Mouse (Mus musculus): Measurements from ENCODE around the gene Plekhj1. TPM values are rescaled to one million over a fixed set of nuclear protein-coding genes. Genes with fewer than 3 reads are reported as not detected.

The Plekhj1 gene
- polyA plus RNA-seq, 1 experiment from 2014 or later, result 139 TPM

DNA sequence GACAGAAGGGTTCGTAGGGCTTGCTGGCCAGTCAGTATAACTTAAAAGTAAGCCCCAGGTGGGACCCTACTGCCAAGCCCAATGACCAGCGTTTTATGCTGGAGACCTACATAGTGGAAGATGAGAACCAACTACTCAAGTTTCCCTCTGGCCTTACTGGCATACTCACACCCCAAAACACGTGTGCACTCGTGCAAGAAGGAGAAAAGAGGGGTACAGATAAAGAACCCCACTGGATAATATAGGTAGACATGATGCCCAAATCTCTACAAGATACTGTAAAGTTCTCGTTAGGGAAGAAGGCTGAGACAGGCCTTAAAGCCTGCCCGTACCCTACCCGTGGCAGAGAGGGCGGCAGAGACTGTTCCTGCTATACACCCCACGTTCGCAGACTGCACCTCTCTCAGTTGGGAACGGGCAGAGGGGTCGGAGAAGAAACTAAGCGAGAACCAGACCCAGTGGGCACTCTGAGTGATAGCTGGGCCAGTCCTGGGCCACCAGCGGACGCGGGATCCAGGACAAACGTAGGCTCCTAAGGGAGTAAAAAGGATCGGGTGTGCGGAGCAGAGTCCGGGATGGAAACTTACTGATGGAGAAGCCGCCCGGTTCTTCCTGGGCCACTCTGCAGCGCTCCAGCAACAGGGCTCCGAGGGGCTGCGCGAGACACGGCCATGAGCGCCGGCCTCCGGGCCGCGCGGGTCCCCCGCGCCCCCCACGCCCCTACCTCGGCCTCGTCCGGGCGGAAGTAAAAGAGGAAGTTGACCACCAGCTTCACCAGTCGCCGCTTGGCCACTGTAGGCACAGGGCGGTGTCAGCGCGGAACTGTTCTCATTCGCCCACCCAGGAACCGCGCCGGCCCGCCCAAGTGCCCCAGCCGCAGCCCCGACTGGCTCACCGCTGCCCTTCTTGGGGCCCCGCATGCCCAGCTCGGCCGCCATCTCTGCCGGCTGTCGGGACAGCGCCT is 958 bp downstream of the Plekhj1 start:
- peak; percentile 71 for ATAC-seq (ENCODE audit: low FRiP score)
- Histone ChIP-seq H3K4me3 (peak overlapping the region; percentile 89), H3K4me1 (peaks cover 28% of the 10 kb centered on the region), H3K9me3 (replicated peaks) (no peaks in the 10 kb centered on the region), H3K36me3 (peaks cover 60% of the 10 kb centered on the region), H3K9ac (peak overlapping the region; percentile 98), H3K4me2 (replicated peaks) (peak overlapping the region; percentile 95), H3K27me3 (no peaks in the 10 kb centered on the region), H3K27ac (peak overlapping the region; percentile 97)
- 3% methylated on average over 57 of the region's 59 CpGs for WGBS

DNA sequence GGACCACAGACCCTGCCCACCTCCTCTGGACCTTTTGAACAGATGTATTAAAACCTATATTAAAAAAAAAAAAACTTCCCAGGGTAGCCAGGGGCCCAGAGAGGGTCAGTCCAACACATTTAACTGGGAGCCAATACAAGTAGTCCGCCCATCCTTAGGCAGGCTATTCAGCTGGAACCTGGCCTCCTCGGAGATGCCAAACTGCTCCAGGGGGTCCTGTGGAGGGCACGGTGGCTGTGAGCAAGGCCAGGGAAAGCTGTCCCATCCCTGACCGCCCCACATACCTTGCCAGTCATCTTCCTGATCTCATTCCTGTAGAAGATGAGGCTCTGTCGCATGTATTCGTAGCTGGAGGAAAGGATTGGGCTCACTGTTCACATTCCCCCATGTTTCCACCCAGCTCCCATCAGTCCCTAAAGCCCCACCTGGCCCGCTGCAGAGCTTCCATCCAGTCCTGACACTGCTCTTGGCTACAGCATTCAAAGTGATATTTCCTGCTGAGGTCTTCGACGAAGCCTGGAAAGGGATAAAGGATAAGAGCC is 2.0 kb downstream of the Plekhj1 start:
- peaks cover 60% of the 10 kb centered on the region for H3K36me3 ChIP-seq
- H3K4me3 ChIP-seq, result peak overlapping the region; percentile 89; the same call in 1 of the 2 replicates
- H3K9ac ChIP-seq, result peak overlapping the region; percentile 98
- H3K27ac ChIP-seq, result no peak overlapping the region
- H3K9me3 ChIP-seq (replicated peaks), result no peaks in the 10 kb centered on the region
- WGBS, result 90% methylated on average over 9 of the region's 9 CpGs
- ATAC-seq (ENCODE audit: low FRiP score), result no peak
- H3K4me1 ChIP-seq, result peaks cover 28% of the 10 kb centered on the region
- peak overlapping the region; percentile 95 for H3K4me2 ChIP-seq (replicated peaks)
- no peaks in the 10 kb centered on the region for H3K27me3 ChIP-seq

DNA sequence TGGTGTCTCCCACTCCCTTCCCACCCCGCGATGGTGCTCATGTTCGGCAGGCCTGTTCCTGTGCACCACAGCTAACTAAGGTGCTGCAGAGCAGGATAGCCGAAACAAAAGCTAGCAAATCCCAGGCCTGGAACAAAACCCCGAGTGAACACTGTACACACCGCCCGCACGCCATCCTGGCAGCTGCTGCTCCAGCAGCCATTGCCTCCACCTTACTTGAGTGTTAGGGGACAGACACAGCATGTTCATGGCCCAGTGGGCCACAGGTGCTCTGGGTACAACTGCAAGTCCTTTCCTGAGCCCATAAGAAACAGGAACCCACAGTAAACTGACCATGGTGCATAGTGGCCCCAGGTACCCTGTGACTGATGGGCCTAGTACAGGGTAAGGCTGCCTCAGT is 3.7 kb downstream of the Plekhj1 start:
- ATAC-seq (ENCODE audit: low FRiP score), result no peak
- Histone ChIP-seq H3K4me1 (peaks cover 22% of the 10 kb centered on the region), H3K27ac (no peak overlapping the region), H3K36me3 (peaks cover 64% of the 10 kb centered on the region), H3K9me3 (replicated peaks) (no peaks in the 10 kb centered on the region), H3K4me2 (replicated peaks) (no peak overlapping the region), H3K27me3 (no peaks in the 10 kb centered on the region), H3K9ac (no peak overlapping the region), H3K4me3 (no peak overlapping the region)
- 93% methylated on average over 8 of the region's 8 CpGs for WGBS

DNA sequence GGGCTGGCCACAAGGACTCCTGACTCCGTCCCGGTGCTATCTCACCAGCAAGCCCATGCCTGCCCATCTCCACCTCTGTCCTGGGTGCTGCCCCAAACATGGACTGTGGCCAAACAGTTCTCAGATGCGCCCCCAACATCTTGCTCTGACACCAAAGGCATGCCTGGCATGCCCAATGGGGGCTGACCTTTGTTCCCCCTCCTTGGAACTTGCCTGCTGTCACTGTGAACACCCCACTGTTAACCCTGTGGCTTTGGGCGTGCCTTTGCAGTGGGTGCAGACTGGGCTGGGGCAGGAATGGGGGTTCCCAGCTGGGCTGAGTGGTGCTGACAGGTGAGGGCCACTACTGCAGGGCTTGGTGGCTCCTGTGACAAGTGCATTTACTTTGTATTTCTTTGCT is 4.6 kb downstream of the Plekhj1 start:
- Histone ChIP-seq H3K36me3 (peaks cover 73% of the 10 kb centered on the region), H3K27me3 (no peaks in the 10 kb centered on the region), H3K4me1 (peaks cover 16% of the 10 kb centered on the region), H3K27ac (no peak overlapping the region), H3K4me3 (no peak overlapping the region), H3K4me2 (replicated peaks) (no peak overlapping the region), H3K9me3 (replicated peaks) (no peaks in the 10 kb centered on the region), H3K9ac (no peak overlapping the region)
- WGBS, result 92% methylated on average over 4 of the region's 4 CpGs
- ATAC-seq (ENCODE audit: low FRiP score), result no peak

DNA sequence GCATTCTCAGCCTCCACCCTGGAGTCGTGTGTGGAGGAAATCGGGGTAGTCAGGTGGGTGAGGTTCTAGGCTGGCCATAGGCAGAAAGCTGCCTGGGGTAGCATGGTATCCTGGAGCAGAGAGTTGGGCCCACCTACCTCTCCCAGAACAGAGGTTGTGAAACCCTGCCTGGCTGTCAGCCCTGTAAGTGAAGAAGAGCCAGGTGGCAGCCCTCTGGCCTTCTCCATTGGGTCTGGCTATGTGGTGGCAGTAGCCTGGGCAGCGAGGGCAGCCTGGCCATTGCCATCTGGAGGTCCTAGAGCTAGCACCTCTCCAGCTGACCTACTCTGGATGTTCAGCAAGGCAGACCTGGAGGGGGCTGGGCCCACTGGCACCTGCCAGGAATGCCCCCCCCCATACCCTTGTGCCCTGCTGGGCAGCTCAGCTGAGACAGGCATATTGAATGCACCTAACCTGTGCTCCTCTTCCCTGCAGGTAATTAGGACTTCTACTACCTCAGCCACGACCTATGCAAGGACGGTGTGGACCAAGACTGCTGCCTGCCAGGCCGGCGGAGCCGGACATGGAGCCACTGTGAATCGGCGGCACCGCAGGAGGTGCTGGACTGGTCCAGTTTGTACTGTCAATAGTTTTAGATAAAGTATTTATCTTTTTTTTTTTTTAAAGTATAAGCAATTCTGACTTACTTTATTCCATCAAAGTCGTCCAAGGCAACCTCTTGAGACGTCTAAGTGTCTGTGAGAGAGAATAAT is 5.2 kb downstream of the Plekhj1 start:
- Histone ChIP-seq H3K9me3 (replicated peaks) (no peaks in the 10 kb centered on the region), H3K27ac (no peak overlapping the region), H3K9ac (no peak overlapping the region), H3K4me2 (replicated peaks) (no peak overlapping the region), H3K27me3 (no peaks in the 10 kb centered on the region), H3K36me3 (peaks cover 79% of the 10 kb centered on the region), H3K4me1 (peaks cover 16% of the 10 kb centered on the region), H3K4me3 (no peak overlapping the region)
- 88% methylated on average over 13 of the region's 13 CpGs for WGBS
- no peak for ATAC-seq (ENCODE audit: low FRiP score)

DNA sequence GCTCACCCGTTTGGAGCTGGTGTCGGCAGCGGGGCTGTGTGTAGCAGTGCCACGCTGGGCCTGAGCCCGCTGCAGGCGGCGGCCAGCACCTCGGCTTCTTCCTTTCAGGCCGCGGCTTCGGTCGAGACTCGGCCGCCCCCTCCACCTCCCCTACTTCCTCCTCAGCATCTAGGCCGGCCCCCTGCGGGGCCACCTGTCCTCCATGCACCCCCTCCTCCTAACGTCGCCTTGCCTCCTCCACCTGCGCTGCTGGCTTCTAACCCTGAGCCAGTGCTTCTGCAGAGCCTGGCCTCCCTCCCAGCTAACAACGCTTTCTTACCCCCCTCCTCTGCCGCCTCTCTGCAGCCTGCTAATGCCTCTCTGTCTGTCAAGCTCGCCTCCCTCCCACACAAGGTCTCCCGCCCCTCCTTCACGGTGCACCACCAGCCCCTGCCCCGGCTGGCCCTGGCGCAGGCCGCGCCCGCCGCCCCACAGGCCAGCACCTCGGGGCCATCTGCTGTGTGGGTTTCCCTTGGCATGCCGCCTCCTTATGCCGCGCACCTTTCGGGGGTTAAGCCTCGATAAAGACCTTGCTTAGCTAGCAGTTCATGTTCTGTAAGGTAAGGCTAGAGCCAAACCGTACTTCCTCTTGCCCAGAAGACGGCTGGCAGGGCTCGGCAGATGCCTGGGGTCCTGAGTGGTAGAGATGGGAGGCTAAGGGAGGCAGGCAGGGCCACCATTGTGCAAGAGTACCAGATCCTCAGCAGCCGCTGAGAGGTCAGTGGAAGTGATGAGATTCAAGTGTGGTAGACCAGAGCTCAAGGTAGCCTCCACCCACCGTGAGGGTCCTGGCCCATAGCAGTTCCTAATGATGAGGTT is 6.0 kb downstream of the Plekhj1 start:
- ATAC-seq (ENCODE audit: low FRiP score), result no peak
- Histone ChIP-seq H3K4me2 (replicated peaks) (no peak overlapping the region), H3K9ac (no peak overlapping the region), H3K36me3 (peaks cover 87% of the 10 kb centered on the region), H3K4me3 (no peak overlapping the region), H3K4me1 (peaks cover 15% of the 10 kb centered on the region), H3K9me3 (replicated peaks) (no peaks in the 10 kb centered on the region), H3K27me3 (no peaks in the 10 kb centered on the region), H3K27ac (no peak overlapping the region)
- WGBS, result 70% methylated on average over 41 of the region's 41 CpGs

DNA sequence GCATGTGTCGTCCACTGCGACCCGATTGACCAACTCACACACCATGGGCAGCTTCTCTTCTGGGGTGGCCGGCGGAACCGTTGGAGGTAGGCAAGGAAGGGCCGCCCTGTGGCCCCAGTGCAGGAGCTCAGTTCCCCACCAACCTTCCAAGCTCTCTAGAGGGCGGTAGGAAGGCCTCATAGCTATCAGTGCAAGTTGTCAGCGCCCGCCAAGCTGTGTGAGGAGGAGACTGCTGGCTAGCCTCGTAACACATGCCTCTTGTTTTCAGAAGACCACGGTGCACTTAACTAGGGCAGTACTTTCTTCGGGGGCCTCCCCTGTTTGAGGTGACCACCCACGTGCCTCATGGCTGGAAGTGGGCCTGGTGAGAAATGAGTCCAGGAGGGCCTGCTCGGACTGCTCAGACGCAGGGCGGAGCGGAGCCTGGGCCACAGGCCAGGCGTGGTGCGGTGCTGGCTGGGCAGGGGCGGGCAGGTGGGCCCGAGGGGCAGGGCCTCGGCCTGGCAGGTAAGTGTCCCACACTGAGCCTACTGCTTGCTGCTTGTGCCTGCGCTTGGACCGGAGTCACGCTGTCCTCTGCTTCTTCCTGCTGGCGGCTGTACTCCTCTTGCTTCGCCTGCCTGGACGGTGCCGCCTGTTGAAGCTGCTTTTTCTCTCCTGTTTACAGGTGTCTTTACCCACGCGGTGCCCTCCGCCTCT is 6.8 kb downstream of the Plekhj1 start:
- no peak overlapping the region for H3K4me2 ChIP-seq (replicated peaks)
- H3K9me3 ChIP-seq (replicated peaks), result no peaks in the 10 kb centered on the region
- peaks cover 93% of the 10 kb centered on the region for H3K36me3 ChIP-seq
- peaks cover 8% of the 10 kb centered on the region for H3K4me1 ChIP-seq
- WGBS, result 87% methylated on average over 33 of the region's 33 CpGs
- H3K9ac ChIP-seq, result no peak overlapping the region
- no peak for ATAC-seq (ENCODE audit: low FRiP score)
- no peak overlapping the region for H3K4me3 ChIP-seq
- H3K27ac ChIP-seq, result no peak overlapping the region
- H3K27me3 ChIP-seq, result no peaks in the 10 kb centered on the region

DNA sequence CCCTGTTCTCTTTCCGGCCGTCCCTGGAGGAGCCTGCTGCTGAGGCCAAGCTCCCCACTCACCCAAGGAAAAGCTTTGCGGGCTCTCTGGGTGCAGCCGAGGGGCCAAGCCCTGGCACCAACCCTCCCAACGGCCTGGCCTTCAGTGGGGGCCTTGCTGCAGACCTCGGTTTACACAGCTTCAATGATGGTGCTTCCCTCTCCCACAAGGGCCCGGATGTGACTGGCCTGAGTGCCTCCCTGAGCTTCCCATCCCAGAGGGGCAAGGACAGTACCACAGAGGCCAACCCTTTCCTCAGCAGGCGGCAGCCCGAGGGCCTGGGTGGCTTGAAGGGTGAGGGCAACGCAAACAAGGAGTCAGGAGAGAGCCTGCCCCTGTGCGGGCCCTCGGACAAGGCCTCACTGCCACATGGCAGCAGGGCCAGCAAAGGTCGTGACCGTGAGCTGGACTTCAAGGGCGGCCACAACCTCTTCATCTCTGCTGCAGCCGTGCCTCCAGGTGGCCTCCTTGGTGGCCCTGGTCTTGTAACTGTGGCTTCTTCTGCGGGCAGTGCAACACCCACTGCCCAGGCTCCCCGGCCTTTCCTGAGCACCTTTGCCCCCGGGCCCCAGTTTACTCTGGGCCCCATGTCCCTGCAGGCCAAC is 7.5 kb downstream of the Plekhj1 start:
- no peaks in the 10 kb centered on the region for H3K9me3 ChIP-seq (replicated peaks)
- H3K4me3 ChIP-seq, result no peak overlapping the region
- no peak overlapping the region for H3K9ac ChIP-seq
- WGBS, result 91% methylated on average over 19 of the region's 19 CpGs
- H3K36me3 ChIP-seq, result peaks cover 94% of the 10 kb centered on the region
- H3K27me3 ChIP-seq, result no peaks in the 10 kb centered on the region
- ATAC-seq (ENCODE audit: low FRiP score), result no peak
- peaks cover 2% of the 10 kb centered on the region; the same call in 1 of the 2 replicates for H3K4me1 ChIP-seq
- no peak overlapping the region for H3K4me2 ChIP-seq (replicated peaks)
- H3K27ac ChIP-seq, result no peak overlapping the region

DNA sequence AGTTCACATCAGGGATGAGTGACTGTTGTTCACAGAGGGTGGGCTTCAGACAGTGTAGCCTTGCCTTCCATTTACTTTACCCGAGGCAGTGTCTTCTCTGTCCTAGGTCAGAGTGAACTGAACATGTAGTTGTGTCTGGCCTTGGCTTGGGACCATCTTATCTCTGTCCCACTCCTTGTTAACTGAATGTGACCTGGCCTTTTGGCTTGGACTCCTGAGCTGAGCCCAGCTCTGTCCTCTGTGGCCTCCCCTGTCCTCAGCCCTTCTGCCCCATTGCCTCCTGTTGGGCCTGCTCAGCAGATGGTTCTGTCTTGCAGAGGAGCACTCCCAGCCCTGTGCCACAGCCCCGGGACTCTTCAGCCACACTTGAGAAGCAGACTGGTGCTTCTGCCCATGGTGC is 10.9 kb downstream of the Plekhj1 start:
- H3K36me3 ChIP-seq, result peaks cover 95% of the 10 kb centered on the region
- H3K27ac ChIP-seq, result no peak overlapping the region
- 87% methylated on average over 2 of the region's 2 CpGs for WGBS
- no peaks in the 10 kb centered on the region for H3K4me1 ChIP-seq
- no peak overlapping the region for H3K4me2 ChIP-seq (replicated peaks)
- no peak for ATAC-seq (ENCODE audit: low FRiP score)
- H3K9ac ChIP-seq, result no peak overlapping the region
- H3K27me3 ChIP-seq, result no peaks in the 10 kb centered on the region
- no peaks in the 10 kb centered on the region for H3K9me3 ChIP-seq (replicated peaks)
- H3K4me3 ChIP-seq, result no peak overlapping the region

DNA sequence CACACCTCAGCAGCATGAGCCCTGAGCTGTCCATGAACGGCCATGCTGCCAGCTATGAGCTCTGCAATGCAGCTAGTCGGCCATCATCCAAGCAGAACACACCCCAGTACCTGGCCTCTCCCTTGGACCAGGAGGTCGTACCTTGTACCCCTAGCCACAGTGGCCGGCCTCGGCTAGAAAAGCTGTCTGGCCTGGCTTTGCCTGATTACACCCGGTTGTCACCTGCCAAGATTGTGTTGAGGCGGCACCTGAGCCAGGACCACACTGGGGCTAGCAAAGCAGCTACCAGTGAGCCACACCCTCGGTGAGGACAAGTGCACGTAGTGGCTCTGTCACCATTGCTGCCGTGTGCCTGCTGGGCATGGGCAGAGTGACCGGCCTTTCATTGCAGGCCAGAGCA is 12.5 kb downstream of the Plekhj1 start:
- WGBS, result 97% methylated on average over 11 of the region's 11 CpGs
- no peak for ATAC-seq (ENCODE audit: low FRiP score)
- H3K27ac ChIP-seq, result no peak overlapping the region
- no peaks in the 10 kb centered on the region for H3K9me3 ChIP-seq (replicated peaks)
- H3K4me1 ChIP-seq, result no peaks in the 10 kb centered on the region
- no peak overlapping the region for H3K4me2 ChIP-seq (replicated peaks)
- H3K27me3 ChIP-seq, result no peaks in the 10 kb centered on the region
- H3K4me3 ChIP-seq, result no peak overlapping the region
- H3K9ac ChIP-seq, result no peak overlapping the region
- peaks cover 95% of the 10 kb centered on the region for H3K36me3 ChIP-seq

DNA sequence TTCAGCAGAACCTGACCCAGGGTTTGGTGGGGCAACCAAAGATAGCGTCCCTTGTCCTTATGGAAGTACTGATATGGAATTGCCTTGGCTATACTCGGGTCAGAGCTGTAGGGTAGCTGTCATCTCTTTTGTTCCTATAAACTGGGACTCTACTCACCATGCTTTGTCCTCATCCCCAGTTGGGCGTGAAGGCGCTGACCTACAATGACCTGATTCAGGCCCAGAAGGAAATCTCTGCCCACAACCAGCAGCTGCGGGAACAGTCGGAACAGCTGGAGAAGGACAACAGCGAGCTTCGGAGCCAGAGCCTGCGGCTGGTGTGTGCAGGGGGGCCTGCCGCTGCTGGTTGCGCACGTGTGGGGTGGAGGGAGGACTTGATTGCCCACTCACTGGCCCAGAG is 13.6 kb downstream of the Plekhj1 start:
- no peak overlapping the region for H3K4me2 ChIP-seq (replicated peaks)
- no peaks in the 10 kb centered on the region for H3K4me1 ChIP-seq
- peaks cover 96% of the 10 kb centered on the region for H3K36me3 ChIP-seq
- H3K9ac ChIP-seq, result no peak overlapping the region
- H3K4me3 ChIP-seq, result no peak overlapping the region
- WGBS, result 59% methylated on average over 12 of the region's 12 CpGs
- H3K27ac ChIP-seq, result no peak overlapping the region
- no peaks in the 10 kb centered on the region for H3K27me3 ChIP-seq
- H3K9me3 ChIP-seq (replicated peaks), result no peaks in the 10 kb centered on the region
- ATAC-seq (ENCODE audit: low FRiP score), result no peak
